Mouse (Mus musculus): Measurements from ENCODE around the gene Lst1.
A peak's percentile ranks its signal among the peaks of the same experiment; 100 is the strongest.

DNA sequence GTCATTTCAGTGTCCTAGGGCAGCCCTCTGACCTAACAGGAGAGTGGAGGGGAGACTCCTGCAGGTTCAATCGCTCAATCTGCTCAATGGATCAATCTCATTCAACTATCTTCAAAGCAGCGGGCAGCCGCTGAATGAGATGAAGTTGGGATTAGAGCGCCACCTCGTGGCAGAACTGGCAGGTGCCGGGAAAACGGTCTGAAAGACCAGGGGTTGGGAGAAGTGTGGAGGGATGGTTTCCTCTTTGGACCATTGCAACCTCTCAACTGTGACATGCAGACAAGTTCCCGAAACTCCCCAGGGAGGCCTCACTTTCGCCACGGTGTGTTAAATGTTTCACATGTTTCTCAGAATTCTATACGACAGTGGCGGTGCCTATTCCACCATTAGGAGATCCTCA is 43.8 kb upstream of the Lst1 start:
- TF ChIP-seq CTCF (IDR thresholded peaks at IDR 0.05; ENCODE audit: low read depth) (peak; percentile 97), EP300 (optimal IDR thresholded peaks at IDR 0.05) (no peak)
